Mouse (Mus musculus) CD4-positive, CD25-positive, alpha-beta regulatory T cell (primary cell): Measurements from ENCODE around the gene Olfr1049. TPM values are rescaled to one million over a fixed set of nuclear protein-coding genes. Genes with fewer than 3 reads are reported as not detected.

Source experiments
- polyA plus RNA-seq: library from polyadenylated mRNA; unstranded; fragments of 100-300 nt; shearing (Covaris generic); gene quantifications from one replicate; pipeline ENCODE4 v1.2.1, GENCODE M21; 2017

Olfr1049 gene
- polyA plus RNA-seq = 0.12 TPM

DNA sequence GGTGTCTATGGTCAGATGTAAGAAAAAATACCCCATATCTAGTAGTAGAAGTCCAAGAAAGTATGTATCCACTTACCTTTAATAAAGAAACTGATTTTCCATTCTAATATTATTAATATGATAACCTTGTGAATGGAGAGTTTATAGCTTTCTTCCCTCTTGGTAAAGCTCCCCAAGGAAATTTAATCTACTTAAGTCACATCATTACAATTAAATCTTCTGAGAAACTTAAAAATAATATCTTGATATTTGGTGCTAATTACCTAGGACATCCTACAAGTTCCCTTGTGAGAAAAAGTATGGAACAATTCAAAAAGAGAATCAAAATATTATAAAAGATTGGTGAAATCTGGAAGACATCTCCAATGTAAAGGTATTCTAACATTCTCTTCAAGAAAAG is at the start of gene Olfr1049:
Gene Olfr1049, minus strand, starts transcription at position 101 of the 400 bp plus-strand sequence.

DNA sequence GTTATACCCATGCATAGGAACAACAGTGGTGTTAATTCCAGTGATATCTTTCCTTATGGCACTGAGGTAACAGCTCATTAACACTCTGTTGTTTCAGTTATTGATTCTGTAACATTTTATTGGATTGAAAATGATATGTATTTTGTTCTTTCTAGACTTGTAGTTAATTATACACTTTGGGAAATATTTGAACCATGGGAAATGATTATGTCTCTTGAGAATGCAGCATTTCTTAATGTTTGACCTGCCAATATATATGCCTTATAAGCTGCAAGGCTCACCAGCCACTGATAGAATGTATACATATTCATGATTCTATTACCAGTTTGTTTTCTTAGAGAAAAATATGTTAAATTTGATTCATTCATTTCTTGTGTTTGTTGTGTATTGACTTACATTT is 34.0 kb upstream of the Olfr1049 start, which contains the start of gene Olfr1052:
Gene Olfr1052, plus strand, starts transcription at position 301 of the 400 bp plus-strand sequence.

DNA sequence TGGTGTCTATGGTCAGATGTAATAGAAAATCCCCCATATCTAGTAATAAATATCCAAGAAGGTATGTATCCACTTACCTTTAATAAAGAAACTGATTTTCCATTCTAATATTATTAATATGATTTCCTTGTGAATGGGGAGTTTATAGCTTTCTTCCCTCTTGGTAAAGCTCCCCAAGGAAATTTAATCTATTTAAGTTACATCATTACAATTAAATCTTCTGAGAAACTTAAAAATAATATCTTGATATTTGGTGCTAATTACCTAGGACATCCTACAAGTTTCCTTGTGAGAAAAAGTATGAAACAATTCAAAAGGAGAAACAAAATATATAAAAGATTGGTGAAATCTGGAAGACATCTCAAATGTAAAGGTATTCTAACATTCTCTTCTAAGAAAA is 20.9 kb upstream of the Olfr1049 start, which contains the start of gene Olfr1051:
Gene Olfr1051, minus strand, starts transcription at position 101 of the 400 bp plus-strand sequence.

DNA sequence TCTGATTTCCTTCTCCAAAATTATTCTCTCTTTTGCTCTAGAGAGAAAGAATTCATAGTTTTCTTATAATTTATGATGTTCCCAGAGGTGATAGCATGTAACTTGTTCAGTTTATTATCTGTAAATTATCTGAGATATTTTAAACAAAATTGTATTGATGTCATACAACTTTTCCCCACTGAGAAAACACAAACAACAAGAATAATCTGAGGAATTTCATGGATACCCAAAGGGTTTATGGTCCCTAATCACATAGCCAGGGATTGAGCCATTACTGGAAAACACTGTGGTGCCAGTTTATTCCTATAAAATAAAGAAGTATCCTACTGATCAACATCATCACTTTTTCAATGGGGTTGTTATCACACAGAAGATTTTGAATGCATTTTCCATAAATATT is 17.9 kb downstream of the Olfr1049 start, which contains the start of gene Olfr1048:
Gene Olfr1048, minus strand, starts transcription at position 101 of the 400 bp plus-strand sequence.

DNA sequence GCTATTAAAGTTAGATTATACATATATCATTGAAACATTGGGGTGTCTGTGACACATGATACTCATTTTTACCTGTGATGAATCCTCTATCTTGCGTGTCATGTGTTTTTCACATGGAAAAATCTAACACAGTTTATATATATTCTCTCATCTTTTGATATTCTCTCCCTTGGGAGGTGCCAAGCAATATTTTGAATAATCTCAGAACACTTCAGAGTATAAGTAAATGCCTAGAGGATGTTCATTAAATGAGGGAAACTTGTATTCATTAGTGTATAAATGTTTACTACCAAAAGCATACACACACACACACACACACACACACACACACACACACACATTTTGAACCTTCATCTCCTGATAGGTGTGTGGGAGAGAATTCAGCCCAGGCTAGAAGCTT is 26.8 kb downstream of the Olfr1049 start, which contains the start of gene Olfr1047:
Gene Olfr1047, minus strand, starts transcription at position 101 of the 400 bp plus-strand sequence.

DNA sequence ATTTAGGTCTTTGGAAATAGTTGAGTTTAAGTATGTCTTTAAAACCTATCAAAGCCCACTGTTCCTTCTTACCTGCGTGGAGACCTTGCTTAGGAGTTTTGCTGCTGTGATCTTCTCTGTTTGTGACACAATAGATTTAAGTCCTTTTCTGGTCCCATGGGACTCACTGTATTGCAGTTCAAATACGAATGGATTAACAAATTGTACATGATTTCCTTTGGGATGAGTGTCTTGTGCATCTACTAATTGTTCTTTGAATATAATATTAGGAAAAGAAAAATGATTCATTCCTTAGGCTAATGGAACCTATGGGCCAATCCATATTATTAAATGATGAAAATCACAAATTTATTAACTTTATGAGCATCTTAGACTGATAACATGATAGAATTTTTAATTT is 38.9 kb downstream of the Olfr1049 start, which contains the start of gene Olfr1046:
Gene Olfr1046, minus strand, starts transcription at position 101 of the 400 bp plus-strand sequence.

Other genes starting within 250 kb of the Olfr1049 start
- gene Olfr1033, start 237.7 kb downstream of the Olfr1049 start, polyA plus RNA-seq = 3.2 TPM
- gene Olfr1034, start 212.5 kb downstream of the Olfr1049 start, polyA plus RNA-seq = not detected
- gene Olfr1036, start 184.3 kb downstream of the Olfr1049 start, polyA plus RNA-seq = not detected
- gene Olfr1037, start 170.9 kb downstream of the Olfr1049 start, polyA plus RNA-seq = not detected
- not detected for gene Olfr1039, start 122.4 kb downstream of the Olfr1049 start, polyA plus RNA-seq
- not detected for gene Olfr1040, start 111.6 kb downstream of the Olfr1049 start, polyA plus RNA-seq
- 0.05 TPM for gene Olfr1042, start 96.5 kb downstream of the Olfr1049 start, polyA plus RNA-seq
- gene Olfr1043, start 90.8 kb downstream of the Olfr1049 start, polyA plus RNA-seq = 0.11 TPM
- not detected for gene Olfr1044, start 80.5 kb downstream of the Olfr1049 start, polyA plus RNA-seq
- not detected for gene Olfr52, start 72.6 kb downstream of the Olfr1049 start, polyA plus RNA-seq
- not detected for gene Olfr1045, start 55.3 kb downstream of the Olfr1049 start, polyA plus RNA-seq
- 0.06 TPM for gene Olfr1046, start 39.0 kb downstream of the Olfr1049 start, polyA plus RNA-seq
- gene Olfr1047, start 26.9 kb downstream of the Olfr1049 start, polyA plus RNA-seq = not detected
- not detected for gene Olfr1048, start 18.0 kb downstream of the Olfr1049 start, polyA plus RNA-seq
- not detected for gene Olfr1051, start 20.8 kb upstream of the Olfr1049 start, polyA plus RNA-seq
- gene Olfr1052, start 34.1 kb upstream of the Olfr1049 start, polyA plus RNA-seq = not detected
- gene Olfr1053, start 57.0 kb upstream of the Olfr1049 start, polyA plus RNA-seq = not detected
- gene Olfr1054, start 77.1 kb upstream of the Olfr1049 start, polyA plus RNA-seq = not detected
- gene Olfr1055, start 92.0 kb upstream of the Olfr1049 start, polyA plus RNA-seq = not detected
- not detected for gene Olfr1056, start 104.1 kb upstream of the Olfr1049 start, polyA plus RNA-seq
- gene Olfr1057, start 120.1 kb upstream of the Olfr1049 start, polyA plus RNA-seq = not detected
- not detected for gene Olfr1058, start 130.2 kb upstream of the Olfr1049 start, polyA plus RNA-seq
- gene Olfr1061, start 155.7 kb upstream of the Olfr1049 start, polyA plus RNA-seq = not detected
- gene Olfr1062, start 168.4 kb upstream of the Olfr1049 start, polyA plus RNA-seq = not detected
- not detected for gene Olfr1065, start 192.3 kb upstream of the Olfr1049 start, polyA plus RNA-seq
- gene Olfr1066, start 197.9 kb upstream of the Olfr1049 start, polyA plus RNA-seq = not detected
- 0.10 TPM for gene Olfr228, start 229.1 kb upstream of the Olfr1049 start, polyA plus RNA-seq